Mouse (Mus musculus) layer of hippocampus, adult 18-20 months (tissue): ENCODE data around the gene Spn. TPM values are rescaled to one million over a fixed set of nuclear protein-coding genes. Genes with fewer than 3 reads are reported as not detected.
"Not testable (repeated sequence)": the region's sequence is repeated elsewhere in the genome, so short reads cannot be mapped to it uniquely, and the experiment has no call there.

Source experiments
- DNase-seq, 2 experiments: peaks; one replicate each; pipeline ENCODE4 v3.0.0; 2022; ENCODE audit warnings: low spot score in 2 of 2
- long read RNA-seq: library from polyadenylated mRNA; stranded (forward); transcript quantifications from one replicate; pipeline ENCODE4 v2.0.0, GENCODE M21; 2021
- total RNA-seq, 2 experiments: library from RNA; stranded (reverse); gene quantifications; 2 replicates each; pipeline ENCODE4 v1.2.3; 2021

The Spn gene
- total RNA-seq, result under 1 TPM; 0.25 to 0.30 TPM
- long read RNA-seq, result 0 reads

DNA sequence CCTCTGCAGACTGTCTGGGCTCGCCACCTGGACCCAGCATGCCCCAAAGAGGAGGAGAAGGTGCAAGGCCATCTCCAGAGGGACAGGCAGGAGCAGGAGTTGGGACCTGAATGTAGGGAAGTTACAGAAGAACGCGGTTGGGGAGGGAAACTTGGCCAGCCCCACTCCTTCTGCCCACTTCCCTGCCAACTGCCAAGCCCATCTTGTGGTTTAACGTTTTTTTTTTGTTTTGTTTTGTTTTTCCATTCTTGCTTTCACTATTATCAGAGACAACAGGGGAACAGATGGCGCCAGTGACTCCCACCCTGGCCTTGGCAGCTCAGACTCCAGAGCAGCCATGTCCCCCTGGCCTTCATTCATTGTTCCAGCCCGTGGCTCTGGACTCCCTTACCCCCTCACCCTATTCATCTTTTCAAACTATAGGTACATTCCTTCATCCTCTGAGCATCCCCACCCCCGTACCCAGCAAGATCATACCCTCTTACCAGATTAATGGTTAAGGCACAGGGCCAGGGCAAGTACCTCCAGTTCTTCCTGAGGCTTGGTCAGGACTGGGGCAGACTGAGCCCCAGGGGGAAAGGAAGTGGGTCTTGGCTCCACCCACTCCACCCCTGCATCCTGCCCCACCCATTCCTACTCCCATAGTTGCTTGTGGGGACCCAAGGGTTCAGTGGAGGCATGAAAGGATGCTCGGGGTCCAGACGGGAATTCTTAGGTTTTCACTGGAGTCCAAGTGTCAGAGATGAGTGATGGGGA, at the start of gene Spn:
Gene Spn, minus strand, starts transcription at position 562 of the 756 bp plus-strand sequence.
- DNase-seq, result no peak

DNA sequence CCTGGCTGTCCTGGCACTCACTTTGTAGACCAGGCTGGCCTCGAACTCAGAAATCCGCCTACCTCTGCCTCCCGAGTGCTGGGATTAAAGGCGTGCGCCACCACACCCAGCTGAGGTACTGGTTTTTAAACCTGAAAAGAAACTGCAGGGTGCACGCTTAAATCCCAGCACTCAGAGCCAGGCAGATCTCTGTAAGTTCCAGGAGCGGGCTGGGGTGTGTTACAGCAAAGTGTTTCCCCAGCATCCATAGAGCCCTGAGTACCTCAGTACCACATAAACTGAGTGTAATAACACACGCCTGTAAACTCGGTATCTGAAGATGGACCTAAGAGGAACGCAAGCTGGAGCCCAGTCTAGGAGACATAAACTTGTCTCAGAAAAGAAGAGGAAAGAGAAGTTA, 49.7 kb upstream of the Spn start:
- DNase-seq, result no peak

DNA sequence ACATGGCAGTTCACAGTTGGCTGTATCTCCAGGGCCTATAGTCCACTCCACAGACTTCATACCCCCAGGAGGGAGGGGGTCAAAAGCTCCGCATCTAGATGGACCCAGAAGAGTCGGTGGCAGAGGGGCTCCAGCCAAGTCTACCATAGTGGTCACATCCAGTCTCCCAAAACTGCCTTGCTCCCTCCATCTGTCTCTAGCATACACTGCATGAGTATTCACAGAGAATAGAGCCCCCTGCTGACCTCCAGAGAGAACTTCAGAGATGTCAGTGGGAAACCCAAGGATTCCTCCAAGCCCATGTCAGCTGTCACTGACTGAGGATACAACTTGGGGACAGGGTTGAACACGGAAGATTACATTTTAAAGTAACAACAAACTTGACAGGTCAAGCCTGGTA, 48.0 kb upstream of the Spn start:
- DNase-seq, result no peak

DNA sequence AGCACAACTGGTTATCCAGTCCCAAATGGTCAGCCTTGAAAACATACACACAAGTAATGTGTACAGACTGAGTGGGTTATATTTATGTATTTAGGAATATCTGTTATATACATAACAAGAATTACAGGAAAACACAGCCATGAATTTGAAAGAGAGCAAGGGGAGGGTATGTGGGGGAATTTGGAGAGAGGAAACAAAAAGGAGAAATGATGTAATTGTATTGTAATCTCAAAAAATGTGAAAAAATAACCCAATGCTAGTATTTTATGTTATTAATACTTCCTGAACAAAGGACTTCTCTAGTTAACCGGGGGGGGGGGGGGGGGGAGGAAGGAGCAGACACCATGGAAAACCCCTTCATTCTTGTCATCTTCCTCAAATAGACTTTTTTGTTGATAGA, 47.1 kb upstream of the Spn start:
- no peak for DNase-seq

DNA sequence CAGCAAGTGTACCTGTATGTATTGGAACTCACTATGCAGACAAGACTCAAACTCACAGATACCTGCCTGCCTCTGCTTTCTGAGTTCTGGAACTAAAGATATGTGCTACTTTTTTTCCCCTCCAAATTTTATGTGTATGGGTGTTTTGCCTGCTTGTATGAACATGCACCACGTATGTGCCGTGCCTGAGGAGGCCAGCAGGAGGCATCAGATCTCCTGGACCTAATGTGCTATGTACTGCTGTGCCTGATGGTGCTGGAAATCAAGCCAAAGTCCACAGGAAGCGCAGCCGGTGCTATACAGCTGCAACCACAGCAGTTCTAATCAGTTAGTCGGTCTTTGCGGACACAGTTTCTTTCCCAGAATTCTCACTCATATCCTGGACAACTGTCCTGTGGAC, 46.2 kb upstream of the Spn start:
- no peak for DNase-seq

DNA sequence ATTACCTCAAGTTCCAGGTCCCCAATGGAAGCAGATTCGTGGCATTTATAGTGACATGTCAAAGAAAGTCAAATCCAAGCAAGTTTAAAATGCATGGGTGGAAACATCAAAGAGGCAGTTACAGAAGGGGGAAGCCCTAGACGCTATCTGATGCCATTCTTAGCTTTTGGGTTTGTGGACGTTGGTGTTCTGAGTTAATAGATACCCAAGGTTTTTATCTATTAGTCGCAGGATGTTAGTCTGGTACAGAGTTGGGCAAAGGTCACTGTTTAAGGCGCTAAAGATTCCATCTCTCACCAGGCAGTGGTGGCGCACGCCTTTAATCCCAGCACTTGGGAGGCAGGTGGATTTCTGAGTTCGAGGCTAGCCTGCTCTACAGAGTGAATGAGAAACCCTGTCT, 45.7 kb upstream of the Spn start:
- DNase-seq, result no peak

DNA sequence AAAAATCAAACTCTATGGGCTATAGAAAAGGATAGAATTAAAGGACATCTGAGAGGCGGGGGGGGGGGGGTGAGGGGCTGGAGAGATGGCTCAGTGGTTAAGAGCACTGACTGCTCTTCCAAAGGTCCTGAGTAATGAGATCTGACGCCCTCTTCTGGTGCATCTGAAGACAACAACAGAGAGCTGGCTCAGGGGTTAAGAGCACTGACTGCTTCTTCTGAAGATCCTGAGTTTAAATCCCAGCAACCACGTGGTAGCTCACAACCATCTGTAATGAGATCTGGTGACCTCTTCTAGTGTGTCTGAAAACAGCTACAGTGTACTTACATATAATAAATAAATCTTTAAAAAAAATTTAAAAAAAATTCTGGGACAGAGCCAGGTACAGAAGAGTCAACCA, 44.1 kb upstream of the Spn start:
- DNase-seq, result not testable (repeated sequence)

DNA sequence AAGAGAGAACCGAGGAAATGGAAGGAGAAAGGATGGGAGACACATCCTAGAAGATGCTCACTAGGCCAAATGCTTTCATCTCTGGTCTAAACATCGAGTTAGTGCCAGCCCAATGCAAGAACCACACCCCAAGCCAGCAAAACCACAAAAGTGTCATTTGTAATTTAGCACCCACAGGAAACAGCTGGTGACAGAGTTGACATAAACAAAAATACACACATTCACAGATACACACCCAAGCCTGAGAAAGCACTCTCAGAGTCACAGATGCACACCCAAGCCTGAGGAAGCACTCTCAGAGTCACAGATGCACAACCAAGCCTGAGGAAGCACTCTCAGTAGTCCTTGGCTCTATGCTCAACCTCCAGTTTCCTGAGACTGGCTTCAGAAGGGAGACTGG, 43.2 kb upstream of the Spn start:
- DNase-seq, result no peak

DNA sequence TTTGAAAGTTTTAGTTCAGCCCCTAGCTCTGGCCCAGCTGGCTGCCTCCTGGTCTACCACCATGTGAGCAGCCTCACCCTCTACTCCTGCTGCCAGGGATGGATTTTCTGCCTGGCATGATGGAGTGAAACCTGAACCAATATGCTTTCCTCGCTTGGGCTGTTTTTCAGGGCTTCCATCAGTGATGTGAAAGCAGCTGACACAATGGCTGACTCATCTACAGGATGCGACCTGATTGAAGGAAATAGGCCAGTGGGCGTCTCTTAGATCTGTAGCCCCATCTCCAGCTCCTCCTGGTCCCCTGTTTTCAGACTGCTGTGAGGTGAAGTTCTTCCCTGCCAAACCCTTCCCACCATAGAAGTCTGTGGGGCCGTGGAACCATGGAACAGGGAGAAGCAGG, 39.3 kb upstream of the Spn start:
- no peak for DNase-seq

DNA sequence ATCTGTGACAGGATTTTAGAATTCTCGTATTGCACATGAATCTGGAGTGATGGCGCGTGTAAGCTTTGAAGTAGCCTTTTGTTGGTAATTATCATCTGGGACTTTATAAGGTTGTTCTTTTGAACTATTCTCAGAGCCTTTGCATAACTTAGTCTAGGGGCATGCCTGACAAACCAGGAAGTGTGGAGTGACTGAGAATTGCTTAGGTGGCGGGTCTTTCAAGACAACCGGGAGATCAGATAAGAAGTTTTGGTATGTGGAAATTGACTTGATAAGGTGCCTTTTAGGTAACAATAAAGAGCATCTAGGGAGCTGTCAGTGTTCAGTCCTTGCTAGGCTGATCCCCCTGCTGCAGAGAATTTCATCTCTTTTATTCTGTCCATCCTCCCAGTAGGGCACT, 28.9 kb upstream of the Spn start:
- no peak for DNase-seq

DNA sequence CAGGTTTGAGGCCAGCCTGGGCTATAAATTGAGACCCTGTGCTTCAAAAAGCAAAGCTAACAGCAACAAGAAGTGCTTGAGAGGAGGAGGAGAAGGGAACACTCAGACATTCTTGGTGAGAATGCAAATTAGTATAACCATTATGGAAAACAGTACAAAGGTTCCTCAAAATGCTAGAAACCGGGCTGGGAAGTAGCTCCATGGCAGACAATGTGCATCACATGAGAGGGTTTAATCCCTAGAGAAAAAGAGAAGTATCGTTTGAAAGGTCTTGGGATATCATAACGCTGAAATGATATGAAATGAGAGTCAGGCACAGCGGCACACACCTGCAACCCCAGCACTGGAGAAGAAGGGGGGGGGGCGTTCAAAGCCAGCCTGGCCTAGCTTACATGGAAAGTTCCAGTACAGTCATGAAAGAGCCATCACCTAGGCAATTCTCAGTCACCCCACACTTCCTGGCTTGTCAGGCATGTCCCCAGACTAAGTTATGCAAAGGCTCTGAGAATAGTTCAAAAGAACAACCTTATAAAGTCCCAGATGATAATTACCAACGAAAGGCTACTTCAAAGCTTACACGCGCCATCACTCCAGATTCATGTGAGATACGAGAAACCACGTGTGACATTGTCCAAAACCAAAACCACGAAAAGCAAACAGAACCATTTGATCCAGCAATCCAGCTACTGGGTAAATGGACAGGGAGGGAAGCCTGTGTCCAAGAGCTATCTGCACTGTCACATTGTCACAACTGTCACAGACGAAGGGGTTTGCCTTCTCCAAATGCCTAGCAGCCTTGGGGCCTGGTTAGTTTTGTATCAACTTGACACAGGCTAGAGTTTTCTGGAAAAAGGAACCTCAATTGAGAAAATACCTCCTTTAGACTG, 28.2 kb upstream of the Spn start:
- no peak for DNase-seq

DNA sequence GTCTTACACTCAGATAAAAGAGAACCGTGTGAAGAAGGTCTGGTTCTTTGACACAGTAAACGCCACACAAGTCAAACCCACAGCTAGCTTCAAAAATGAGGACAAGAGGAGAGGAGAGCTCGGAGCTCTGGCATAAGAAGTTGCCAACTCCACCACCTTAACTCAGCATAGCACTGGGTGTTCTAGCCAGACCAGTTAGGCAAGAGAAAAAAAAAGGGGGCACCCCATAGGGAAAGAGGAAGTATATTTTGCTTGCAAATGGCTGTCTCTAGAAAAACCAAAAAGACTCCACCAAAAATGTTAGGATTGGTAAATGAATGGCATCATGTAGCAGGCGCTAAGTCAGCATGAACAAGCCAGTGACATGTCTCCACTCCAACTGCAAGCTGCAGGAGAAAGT, 26.4 kb upstream of the Spn start:
- DNase-seq, result no peak

DNA sequence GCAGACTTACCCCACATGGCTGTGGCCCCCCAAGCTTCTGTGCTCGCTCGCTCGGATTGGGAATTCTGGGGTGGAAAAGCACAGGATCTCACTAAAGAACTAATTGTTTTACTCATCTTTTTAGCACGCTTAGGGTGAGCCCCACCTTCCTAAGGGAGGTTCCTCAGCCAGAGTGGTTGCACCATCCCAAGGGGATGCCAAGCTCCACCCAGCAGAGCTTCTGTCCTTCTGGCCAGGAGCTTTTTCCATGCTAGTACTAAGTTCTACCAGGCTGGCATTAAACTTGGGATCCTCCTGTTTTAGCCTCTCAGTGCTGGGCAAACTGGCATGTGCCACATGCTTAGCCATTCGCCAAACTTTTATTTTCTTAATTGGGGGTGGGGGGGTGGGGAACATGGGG, 24.9 kb upstream of the Spn start:
- DNase-seq, result no peak

DNA sequence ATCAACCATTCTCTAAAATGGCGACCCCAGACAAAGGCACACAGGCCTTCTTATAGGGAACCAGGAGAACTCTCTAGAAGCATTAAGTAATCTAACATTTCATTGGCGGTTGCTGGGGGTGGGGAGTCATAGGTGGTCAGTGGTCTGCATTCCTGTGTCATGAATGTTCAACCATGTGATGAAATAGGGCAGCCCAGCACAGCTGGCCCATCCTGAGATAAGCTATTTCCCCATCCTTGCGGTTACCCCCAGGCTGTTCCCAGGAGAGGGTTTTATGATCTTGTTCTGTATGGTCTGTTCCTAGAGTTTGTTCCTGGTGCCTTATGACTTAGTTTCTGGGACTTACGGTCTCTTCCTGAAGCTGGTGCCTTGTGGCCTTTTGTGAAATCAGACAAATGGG, 19.9 kb upstream of the Spn start:
- no peak for DNase-seq

DNA sequence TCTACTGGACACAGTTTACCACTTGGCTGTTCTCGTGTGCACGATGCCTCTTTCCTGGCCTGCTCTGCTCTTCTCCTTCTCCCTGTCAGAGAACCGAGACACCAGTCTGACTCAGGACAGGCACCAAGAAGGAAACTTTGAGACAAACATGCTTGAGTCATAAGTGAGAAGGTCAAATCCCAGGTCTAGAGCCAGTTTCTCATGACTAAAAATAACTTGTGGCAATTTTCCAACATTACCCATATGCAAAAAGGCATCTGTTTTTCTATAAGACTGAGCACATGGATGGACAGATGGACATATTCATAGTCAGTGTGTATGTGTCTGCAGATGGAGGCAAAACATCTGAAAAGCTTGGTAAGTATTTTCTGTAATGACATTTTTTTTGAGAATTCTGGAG, 15.9 kb upstream of the Spn start:
- no peak for DNase-seq

DNA sequence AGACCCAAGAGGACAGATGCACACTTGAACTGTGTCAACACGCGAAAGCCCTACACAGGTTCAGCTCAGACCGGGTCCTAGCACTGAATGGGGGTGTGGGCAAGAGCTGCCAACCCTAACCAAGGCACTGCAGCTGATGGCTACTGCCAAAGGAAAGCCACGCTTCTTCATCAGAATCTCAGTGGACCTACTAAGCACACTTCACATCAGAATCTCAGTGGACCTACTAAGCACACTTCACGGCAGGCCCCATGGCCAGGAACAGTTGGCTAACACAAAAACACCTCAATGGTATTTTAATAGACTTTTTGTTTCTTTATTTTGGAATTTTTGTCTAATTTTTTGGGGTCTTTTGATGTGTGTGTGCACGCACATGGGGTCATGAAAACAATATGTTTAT, 14.8 kb upstream of the Spn start:
- DNase-seq, result no peak

DNA sequence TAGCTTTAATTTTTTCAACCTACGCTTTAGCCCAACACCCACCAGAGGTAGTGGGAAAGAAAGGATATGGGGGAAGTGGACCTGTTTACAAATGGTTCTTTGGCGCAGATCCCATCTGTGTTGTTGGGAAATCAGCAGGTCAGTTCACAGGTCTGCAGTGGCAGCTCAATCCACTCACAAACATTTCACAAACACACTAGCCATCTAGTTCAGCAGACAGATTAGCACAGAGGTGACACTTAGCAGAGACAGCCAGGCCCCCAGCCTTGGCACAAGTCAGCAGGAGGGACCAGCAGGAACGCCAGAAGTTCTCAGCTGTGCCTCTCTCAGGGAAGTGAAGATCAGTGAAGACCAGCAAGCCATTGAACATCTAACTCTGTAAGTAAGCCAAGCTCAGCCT, 10.3 kb upstream of the Spn start:
- no peak for DNase-seq

DNA sequence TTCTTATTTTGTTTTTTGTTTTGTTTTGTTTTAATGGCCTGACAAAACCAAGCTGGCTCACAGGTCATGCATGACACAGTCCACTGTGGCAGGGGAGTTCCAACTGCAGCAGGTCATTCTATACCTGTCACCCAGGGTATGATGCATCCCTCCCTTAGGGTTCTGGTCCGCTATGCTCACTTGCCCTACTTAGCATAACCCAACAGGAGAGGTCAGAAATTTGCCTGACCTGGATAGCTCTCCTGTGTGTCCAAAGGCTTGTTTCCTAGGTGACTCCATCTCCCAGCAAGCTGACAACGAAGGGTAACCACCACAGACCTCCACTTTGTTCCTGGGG, 8.6 kb upstream of the Spn start:
- DNase-seq, result no peak

DNA sequence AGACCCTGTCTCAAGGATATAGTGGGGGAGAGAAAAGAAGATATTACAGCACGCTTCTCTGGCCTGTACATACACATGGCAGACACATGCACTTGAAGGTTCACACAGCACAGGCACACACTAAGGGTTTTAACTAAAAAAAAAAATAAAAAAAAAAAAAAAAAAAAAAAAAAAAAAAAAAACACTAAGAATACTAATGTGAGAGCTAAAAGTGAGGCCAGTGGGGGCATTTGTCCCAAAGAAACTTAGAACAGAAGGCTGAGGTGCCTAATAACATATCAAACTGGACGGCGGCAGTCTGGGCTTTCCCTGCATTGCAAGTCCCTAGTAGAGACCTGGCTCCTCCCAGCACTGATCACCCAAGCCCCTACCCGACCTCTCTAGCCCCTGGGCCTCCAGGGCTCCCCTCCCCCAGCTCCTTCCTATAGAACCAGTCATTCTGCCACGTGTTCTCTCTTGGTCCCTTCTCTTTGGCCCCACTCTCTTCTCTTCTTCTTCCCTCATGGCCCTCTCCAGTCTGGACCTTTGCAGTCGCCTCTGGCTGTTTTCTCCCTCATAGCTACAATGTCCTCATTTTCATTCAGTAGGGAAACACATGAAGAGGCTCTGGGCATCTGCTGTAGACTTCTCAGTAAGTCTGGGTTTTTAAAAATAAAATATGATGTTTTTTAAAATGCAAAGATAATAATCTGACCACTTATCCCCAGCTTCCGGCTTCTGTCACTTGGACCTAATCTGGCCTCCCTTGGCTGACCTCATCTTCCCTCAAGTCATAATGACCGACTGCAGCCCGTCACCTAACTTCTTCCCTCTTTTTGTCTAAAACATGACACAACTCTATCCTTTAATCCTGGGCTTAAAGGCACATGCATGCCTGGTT, 8.0 kb upstream of the Spn start:
- no peak for DNase-seq

DNA sequence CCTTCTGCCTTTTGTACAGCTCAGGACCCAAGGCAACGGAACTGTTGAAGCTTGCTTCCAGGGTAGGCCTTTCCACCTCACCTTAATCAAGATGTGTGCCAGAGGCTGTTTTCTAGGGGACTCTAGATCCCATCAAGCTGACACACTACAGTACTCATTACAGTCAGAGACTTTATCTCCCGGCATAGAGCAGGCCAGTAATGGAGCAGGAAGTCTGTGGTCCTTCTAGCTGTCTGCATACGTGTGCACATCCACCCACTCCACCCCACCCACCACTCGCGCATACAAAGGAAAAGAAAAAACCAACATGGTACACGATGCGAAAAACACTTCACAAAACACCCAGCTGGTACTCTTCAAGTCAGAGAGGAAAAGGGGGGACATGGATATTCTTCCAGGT, 6.8 kb upstream of the Spn start:
- DNase-seq, result no peak

DNA sequence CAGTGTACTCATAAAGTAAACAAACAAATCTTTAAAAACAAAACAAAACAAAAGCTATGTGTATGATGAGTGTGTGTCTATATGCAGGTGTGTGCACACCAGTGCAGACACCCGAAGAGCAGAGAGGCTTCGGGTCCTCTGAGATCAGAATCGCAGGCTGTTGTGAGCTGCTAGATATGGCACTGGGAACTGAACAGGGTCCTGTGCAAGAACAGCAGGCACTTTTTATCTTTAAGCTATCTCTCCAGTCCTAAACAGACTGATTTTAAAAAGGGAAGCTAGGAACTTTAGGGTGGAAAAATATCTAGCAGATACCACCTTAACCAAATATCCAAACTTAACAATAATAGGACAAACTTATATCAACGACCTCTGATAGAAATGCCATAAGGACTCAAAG, 5.0 kb upstream of the Spn start:
- no peak for DNase-seq

DNA sequence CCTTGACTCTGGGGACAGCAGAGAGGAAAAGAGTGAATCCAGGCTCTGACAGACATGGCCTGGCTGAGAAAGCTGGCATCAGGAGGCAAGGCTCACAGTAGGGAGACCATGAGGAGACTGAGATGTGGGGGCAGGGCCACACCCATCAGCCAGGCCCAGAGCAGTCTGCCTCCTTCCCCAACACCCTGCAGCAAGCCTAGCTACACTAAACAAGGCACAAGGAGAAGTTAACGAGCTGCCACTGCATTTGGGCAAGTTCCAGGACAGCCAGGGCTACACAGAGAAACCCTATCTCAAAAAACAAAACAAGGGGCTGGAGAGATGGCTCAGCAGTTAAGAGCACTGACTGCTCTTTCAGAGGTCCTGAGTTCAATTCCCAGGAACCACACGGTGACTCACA, 4.6 kb upstream of the Spn start:
- DNase-seq, result no peak
